Mouse (Mus musculus) heart, postnatal 0 days (tissue): ENCODE data around the gene Psma3. TPM values are rescaled to one million over a fixed set of nuclear protein-coding genes. Genes with fewer than 3 reads are reported as not detected.

Source experiments
- ATAC-seq: fragments of 200-750 bp; cut with Nextera tagmentation; 2 replicates; pipeline ENCODE4 v1.8.0; 2017; ENCODE audit warnings: low read depth, moderate number of reproducible peaks, moderate library complexity; ENCODE audit not compliant: insufficient read depth
- DNase-seq: peaks from one replicate; pipeline ENCODE4 v3.0.0-alpha.2; 2016; ENCODE audit warnings: low spot score
- H3K27ac ChIP-seq: fragments of 300-500 bp; sonication (generic); 2 replicates; pipeline ENCODE4 v1.5.1; 2014; ENCODE audit warnings: low read depth, mild to moderate bottlenecking
- H3K27me3 ChIP-seq: fragments of 300-500 bp; sonication (generic); 2 replicates; pipeline ENCODE4 v1.6.1; 2014; ENCODE audit warnings: low read length, mixed read lengths; ENCODE audit not compliant: control insufficient read depth, insufficient read depth
- H3K36me3 ChIP-seq: fragments of 300-500 bp; sonication (generic); replicated peaks from 2 replicates; pipeline ENCODE4 v1.6.1; 2014; ENCODE audit warnings: low read length, mixed read lengths; ENCODE audit not compliant: control insufficient read depth, insufficient read depth
- H3K4me1 ChIP-seq: fragments of 300-500 bp; sonication (generic); 2 replicates; pipeline ENCODE4 v1.6.1; 2014; ENCODE audit warnings: antibody characterized with exemption; ENCODE audit not compliant: control insufficient read depth, insufficient read depth
- H3K4me2 ChIP-seq: fragments of 300-500 bp; sonication (generic); 2 replicates; pipeline ENCODE4 v1.6.1; 2014; ENCODE audit warnings: low read depth, mild to moderate bottlenecking, low read length, moderate library complexity
- H3K4me3 ChIP-seq: fragments of 300-500 bp; sonication (generic); 2 replicates; pipeline ENCODE4 v1.5.1; 2014; ENCODE audit warnings: low read depth, low read length
- H3K9ac ChIP-seq: fragments of 300-500 bp; sonication (generic); replicated peaks from 2 replicates; pipeline ENCODE4 v1.6.1; 2014; ENCODE audit warnings: low read depth, low read length, mixed read lengths
- H3K9me3 ChIP-seq: fragments of 300-500 bp; sonication (generic); replicated peaks from 2 replicates; pipeline ENCODE4 v1.6.1; 2016; ENCODE audit warnings: low read length; ENCODE audit not compliant: control insufficient read depth
- CTCF ChIP-seq: IDR thresholded peaks from 2 replicates; pipeline ENCODE4 v1.5.1; 2016; ENCODE audit warnings: antibody characterized with exemption, control low read depth, low read depth
- EP300 ChIP-seq: IDR thresholded peaks from 2 replicates; pipeline ENCODE4 v1.6.1; 2016; ENCODE audit warnings: antibody characterized with exemption, low read depth
- WGBS: fragments of 180-500 bp; shearing (Covaris S2); extraction: QIAGEN DNeasy Blood & Tissue Kit; methylation state at CpG from one replicate; pipeline ENCODE4 v1.1.7; 2014; 5-methylcytosine and 5-hydroxymethylcytosine counted together
- polyA plus RNA-seq: library from polyadenylated mRNA; unstranded; fragments of >200 nt; fragmentation: Nextera tagmentation; extraction: Ambion mirVana; gene quantifications from 2 replicates; pipeline ENCODE4 v1.2.1, GENCODE M21; 2015
- total RNA-seq: library from RNA; depleted of rRNA; stranded (reverse); fragments of >200 nt; gene quantifications from 2 replicates; pipeline ENCODE4 v1.2.3, GENCODE M21; 2014; ENCODE audit warnings: low replicate concordance; rRNA removed

The Psma3 gene
- total and polyA plus RNA-seq, 2 experiments from 2014 or later, result 94.8 to 487 TPM

GRCm38 (mm10) chr12:71036729-71037404 lies 62.4 kb downstream of the Psma3 start:
- no peak for DNase-seq
- H3K4me1 ChIP-seq, result no peaks in the 10 kb centered on the region
- 90% methylated on average over 12 of the region's 12 CpGs for WGBS
- H3K27ac ChIP-seq, result no peak overlapping the region
- H3K9me3 ChIP-seq, result no peaks in the 10 kb centered on the region
- H3K4me3 ChIP-seq, result no peak overlapping the region
- H3K27me3 ChIP-seq, result no peaks in the 10 kb centered on the region
- TF ChIP-seq CTCF (no peak), EP300 (no peak)
- ATAC-seq, result no peak
- peaks cover 45% of the 10 kb centered on the region for H3K36me3 ChIP-seq
- no peak overlapping the region for H3K4me2 ChIP-seq
- H3K9ac ChIP-seq, result no peak overlapping the region

DNA sequence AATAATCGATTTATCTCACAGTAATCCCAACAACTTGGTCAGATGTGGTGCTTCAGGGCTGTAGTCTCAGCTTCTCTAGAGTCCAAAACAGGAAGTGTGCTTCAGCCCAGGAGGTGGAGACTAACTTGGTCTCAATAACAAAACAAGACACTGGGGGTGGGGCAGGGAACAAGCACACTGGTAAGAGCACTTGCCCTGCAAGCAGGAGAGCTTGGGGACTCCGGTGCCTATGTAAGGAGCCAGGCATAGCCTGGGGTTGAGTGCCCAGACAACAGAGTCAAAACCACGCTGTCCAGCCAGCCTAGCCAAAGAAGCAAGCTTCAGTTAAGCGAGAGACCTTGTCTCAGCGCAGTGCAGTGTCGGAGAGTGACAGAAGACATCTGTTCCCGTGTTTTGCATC lies 66.0 kb downstream of the Psma3 start:
- no peaks in the 10 kb centered on the region for H3K27me3 ChIP-seq
- no peak overlapping the region for H3K4me3 ChIP-seq
- no peaks in the 10 kb centered on the region for H3K4me1 ChIP-seq
- no peak overlapping the region for H3K27ac ChIP-seq
- ATAC-seq (no peak), DNase-seq (no peak)
- H3K9me3 ChIP-seq, result no peaks in the 10 kb centered on the region
- peaks cover 62% of the 10 kb centered on the region for H3K36me3 ChIP-seq
- H3K4me2 ChIP-seq, result no peak overlapping the region
- TF ChIP-seq EP300, result no peak
- no peak for TF ChIP-seq CTCF
- WGBS, result 84% methylated on average over 7 of the region's 7 CpGs
- no peak overlapping the region for H3K9ac ChIP-seq

- DNase-seq (no peak), ATAC-seq (no peak)
- Histone ChIP-seq H3K9ac (no peak overlapping the region), H3K9me3 (no peaks in the 10 kb centered on the region), H3K36me3 (peaks cover 68% of the 10 kb centered on the region), H3K27ac (no peak overlapping the region), H3K4me1 (no peaks in the 10 kb centered on the region), H3K27me3 (no peaks in the 10 kb centered on the region), H3K4me2 (no peak overlapping the region), H3K4me3 (no peak overlapping the region)
- 96% methylated on average over 1 of the region's 1 CpGs for WGBS
- TF ChIP-seq CTCF (no peak), EP300 (no peak)
Observed at GRCm38 (mm10) chr12:71042451-71042850, 68.0 kb downstream of the Psma3 start.

GRCm38 (mm10) chr12:71043571-71043970 lies 69.2 kb downstream of the Psma3 start:
- Histone ChIP-seq H3K36me3 (peaks cover 57% of the 10 kb centered on the region), H3K4me3 (no peak overlapping the region), H3K4me1 (peaks cover 8% of the 10 kb centered on the region; the same call in 1 of the 2 replicates), H3K4me2 (no peak overlapping the region), H3K9ac (no peak overlapping the region), H3K9me3 (no peaks in the 10 kb centered on the region), H3K27me3 (no peaks in the 10 kb centered on the region), H3K27ac (no peak overlapping the region)
- TF ChIP-seq CTCF (no peak), EP300 (no peak)
- no peak for DNase-seq
- WGBS, result 90% methylated on average over 3 of the region's 3 CpGs
- no peak for ATAC-seq

- 87% methylated on average over 2 of the region's 2 CpGs for WGBS
- H3K27ac ChIP-seq, result no peak overlapping the region
- H3K27me3 ChIP-seq, result no peaks in the 10 kb centered on the region
- peaks cover 54% of the 10 kb centered on the region for H3K36me3 ChIP-seq
- ATAC-seq, result no peak
- H3K4me2 ChIP-seq, result no peak overlapping the region
- H3K4me3 ChIP-seq, result no peak overlapping the region
- TF ChIP-seq EP300, result no peak
- TF ChIP-seq CTCF, result no peak
- peaks cover 8% of the 10 kb centered on the region; the same call in 1 of the 2 replicates for H3K4me1 ChIP-seq
- no peak for DNase-seq
- H3K9me3 ChIP-seq, result no peaks in the 10 kb centered on the region
- H3K9ac ChIP-seq, result no peak overlapping the region
Observed at GRCm38 (mm10) chr12:71044488-71044887, 70.1 kb downstream of the Psma3 start.

Other genes with a start within 250 kb of the Psma3 start
- gene Frmd6, start 149.1 kb upstream of the Psma3 start, total RNA-seq, result 22.6 and 29.2 TPM in 2 replicates
- 17.4 and 17.9 TPM in 2 replicates for gene Frmd6, start 149.1 kb upstream of the Psma3 start, polyA plus RNA-seq
- 81.4 and 119 TPM in 2 replicates for gene Actr10, start 36.8 kb upstream of the Psma3 start, total RNA-seq
- gene Actr10, start 36.8 kb upstream of the Psma3 start, polyA plus RNA-seq, result 232 and 239 TPM in 2 replicates
- 3.2 and 6.9 TPM in 2 replicates for gene Arid4a, start 41.4 kb downstream of the Psma3 start, total RNA-seq
- 18.1 and 21.4 TPM in 2 replicates for gene Arid4a, start 41.4 kb downstream of the Psma3 start, polyA plus RNA-seq
- gene Tomm20l, start 136.8 kb downstream of the Psma3 start, total RNA-seq, result not detected in 2 replicates
- gene Tomm20l, start 136.8 kb downstream of the Psma3 start, polyA plus RNA-seq, result 0.30 TPM in 1 of 2 replicates, not detected in the other
- gene Timm9, start 162.1 kb downstream of the Psma3 start, total RNA-seq, result 26.1 and 40.3 TPM in 2 replicates
- 96.5 and 111 TPM in 2 replicates for gene Timm9, start 162.1 kb downstream of the Psma3 start, polyA plus RNA-seq
- gene 2700049A03Rik, start 162.2 kb downstream of the Psma3 start, total RNA-seq, result 5.8 and 25.3 TPM in 2 replicates
- gene 2700049A03Rik, start 162.2 kb downstream of the Psma3 start, polyA plus RNA-seq, result 3.7 and 4.1 TPM in 2 replicates